Mouse (Mus musculus) urinary bladder, postnatal 4 days (tissue): ENCODE measurements around the gene Tanc1.

Experiments
- DNase-seq, 2 experiments: peaks; one replicate each; pipeline ENCODE4 v3.0.0; 2021 to 2022; ENCODE audit warnings: low spot score in 2 of 2

Gene Tanc1

GRCm38 (mm10) chr2:59681181-59681580 lies 69.3 kb downstream of the Tanc1 start:
- no peak for DNase-seq

DNA sequence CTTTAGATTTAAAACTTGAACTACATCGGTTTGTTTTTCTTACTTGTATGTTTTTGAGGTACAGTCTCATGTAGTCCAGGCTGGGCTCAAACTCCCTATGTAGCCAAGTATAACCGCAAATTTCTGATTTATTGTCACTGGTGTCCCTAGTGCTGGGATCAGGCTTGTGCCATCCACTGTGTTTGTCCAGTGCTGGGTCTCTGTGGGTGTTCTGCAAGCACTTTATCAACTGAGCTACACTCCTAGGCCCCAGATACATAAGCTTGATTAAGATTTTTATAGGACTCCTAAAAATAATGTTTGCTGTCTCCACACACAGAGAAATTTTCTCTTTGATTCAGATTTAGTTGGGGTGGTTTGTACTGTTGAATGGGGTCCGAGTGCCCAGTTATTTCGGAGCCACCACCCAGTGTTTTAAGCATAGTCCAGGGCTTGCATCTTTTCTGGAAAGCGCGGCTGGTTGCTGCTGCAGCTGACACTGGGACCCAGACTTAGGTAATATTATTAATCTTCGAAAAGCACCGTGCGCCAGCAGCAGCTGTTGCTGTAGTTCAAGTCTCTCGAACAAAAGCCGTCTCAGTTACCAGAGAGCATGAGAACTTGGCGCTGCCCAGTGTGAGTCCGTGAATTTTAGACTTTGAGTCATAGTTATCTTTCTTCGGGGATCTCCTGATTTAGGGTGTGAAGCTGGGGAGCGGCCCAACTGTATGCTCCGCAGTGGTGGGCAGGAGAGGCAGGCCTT lies 73.2 kb downstream of the Tanc1 start:
- DNase-seq = no peak

DNA sequence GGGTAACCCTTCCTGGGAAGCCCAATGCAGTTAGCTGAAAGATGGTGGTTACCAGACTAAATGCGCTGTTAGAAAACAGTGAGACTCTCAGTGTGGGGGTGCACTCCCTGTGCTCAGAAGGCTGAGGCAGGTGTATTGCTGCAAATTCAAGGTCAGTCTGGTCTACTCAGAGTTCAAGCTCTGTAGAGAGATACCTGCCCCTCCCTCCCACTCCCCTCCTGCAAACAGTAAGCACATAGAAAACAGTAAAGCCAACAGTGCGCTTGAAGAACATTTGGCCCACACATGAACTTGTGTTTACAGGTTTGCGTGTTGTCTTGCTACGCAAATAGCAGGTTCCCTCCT lies 73.7 kb downstream of the Tanc1 start:
- DNase-seq = no peak

- no peak for DNase-seq
Measured at GRCm38 (mm10) chr2:59688261-59689104, 76.6 kb downstream of the Tanc1 start.

- no peak for DNase-seq
Measured at GRCm38 (mm10) chr2:59691112-59691511, 79.3 kb downstream of the Tanc1 start.

DNA sequence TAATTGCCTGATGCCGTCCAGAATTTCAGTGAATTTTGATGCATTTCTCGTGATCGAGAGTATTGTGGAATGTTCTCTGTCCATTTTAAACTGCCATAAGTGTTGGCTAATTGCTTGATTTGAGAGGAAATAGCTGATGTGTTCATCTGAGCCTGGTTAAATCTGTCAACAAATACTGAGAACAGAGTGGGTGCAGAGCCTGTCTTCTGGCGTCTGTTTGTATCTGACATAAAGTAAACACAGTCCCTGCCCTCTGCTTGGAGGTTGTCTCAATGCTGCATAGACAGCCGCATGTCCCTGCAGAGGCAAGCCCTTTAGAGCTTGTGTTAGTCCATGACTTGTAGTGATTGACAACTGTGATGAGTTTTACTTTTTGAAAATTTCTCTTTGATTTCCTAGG lies 81.6 kb downstream of the Tanc1 start:
- DNase-seq = no peak

- no peak for DNase-seq
Measured at GRCm38 (mm10) chr2:59697123-59697522, 85.3 kb downstream of the Tanc1 start.

GRCm38 (mm10) chr2:59697722-59698634 lies 86.1 kb downstream of the Tanc1 start:
- DNase-seq = no peak

- DNase-seq = no peak
Measured at GRCm38 (mm10) chr2:59698635-59699300, 86.9 kb downstream of the Tanc1 start.

- DNase-seq = no peak
Measured at GRCm38 (mm10) chr2:59699893-59700292, 88.1 kb downstream of the Tanc1 start.

DNA sequence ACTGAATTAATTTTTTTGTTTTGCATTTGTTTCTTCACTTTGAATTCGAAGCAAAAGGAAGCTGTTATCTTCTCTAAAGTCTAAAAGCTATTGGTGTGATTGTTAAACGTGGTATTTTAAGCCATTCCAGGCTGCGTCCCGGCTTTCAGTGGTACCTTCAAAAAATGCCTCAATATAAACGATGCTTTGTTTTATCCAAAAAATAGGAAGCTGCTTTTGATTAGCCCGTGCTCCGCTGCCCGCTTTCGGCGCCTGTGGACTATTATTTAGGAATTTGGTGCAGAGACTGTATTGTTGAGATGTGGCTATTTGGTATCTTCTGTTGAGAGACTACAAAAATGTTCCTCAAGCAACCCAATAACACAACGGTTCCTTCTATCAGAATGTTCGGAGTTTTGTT lies 93.4 kb downstream of the Tanc1 start:
- DNase-seq = no peak

GRCm38 (mm10) chr2:59706806-59707205 lies 95.0 kb downstream of the Tanc1 start:
- DNase-seq = no peak

- DNase-seq = no peak
Measured at GRCm38 (mm10) chr2:59707922-59708706, 96.3 kb downstream of the Tanc1 start.

DNA sequence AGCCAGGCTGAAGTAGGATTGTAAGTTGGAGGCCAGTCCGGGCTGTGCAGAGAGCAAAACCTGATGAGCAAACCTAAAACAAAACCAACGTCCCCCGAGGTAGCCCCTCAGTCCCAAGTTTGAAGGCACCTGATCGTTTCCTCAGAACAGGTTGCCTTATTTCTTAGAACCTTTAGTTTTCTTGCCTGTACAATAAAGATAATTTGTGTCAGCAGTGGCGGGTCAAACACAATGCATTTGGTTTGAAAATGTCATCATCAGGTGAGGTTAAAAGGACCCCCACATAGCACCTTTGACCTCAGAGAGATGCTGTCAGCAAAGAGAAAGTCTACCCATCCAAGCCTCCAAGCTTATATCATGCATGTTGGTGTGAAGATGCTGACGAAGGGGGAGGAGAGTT lies 98.9 kb downstream of the Tanc1 start:
- no peak for DNase-seq

DNA sequence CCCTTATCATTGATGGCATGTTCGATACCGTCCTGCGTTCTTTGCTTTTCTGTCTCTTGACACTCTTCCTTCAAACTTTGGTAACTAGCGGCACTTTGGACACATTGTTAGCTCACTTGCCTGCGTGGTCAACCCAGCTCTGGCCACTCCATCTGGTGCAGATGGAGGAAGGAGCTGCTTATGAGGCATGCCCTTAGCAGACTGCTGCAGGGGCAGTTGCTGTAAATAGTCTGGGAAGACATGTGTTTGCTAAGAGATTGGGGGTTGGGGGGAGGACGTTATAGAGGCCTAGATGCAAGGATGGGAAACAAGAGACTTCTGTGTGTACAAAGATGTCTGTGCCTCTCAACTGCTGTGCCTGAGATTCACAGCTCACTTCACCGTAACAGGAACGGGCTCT lies 100.2 kb downstream of the Tanc1 start:
- no peak for DNase-seq

GRCm38 (mm10) chr2:59712484-59712883 lies 100.6 kb downstream of the Tanc1 start:
- DNase-seq = no peak

DNA sequence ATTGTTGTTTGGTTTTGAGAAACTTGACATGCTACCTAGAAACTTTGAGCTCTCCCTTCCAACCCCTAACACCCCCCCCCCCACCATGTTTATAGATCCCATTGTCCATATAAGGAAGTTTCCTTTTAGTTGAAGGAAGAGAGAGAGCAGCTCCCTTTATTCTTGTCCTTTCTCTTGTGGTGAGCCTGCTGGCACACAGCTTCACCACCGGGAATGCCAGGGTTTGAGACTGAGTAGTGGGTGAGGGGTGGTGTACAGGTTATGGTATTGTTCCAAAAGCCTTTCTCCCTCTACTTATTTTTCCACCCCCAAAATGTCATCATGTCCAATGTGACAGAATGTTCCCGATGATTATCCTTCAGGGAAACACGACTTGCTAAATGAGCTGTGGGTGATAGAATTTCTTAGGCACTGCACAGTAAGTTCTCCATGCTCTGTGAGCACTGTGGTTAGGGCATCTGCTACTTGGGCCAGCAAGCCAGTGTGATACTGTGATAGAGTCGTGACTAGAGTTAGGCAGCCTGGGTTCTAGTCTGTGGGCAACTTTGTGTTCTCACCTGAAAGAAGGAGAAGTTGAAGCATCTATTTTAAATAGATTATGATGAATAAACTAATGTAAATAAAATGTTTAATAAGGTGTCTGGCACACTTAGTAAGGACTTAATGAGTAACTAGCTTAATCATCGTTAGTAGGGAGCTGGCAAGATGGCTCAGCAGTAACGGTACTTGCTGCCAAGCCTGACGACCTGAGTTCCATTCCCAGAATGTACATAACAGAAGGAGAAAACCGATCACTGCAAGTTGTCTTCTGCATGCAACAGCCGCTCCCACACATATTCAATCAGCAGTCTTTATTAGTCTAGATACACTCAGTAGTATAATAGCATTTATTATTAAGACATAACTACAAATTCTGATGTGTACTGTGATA lies 102.0 kb downstream of the Tanc1 start:
- no peak for DNase-seq

DNA sequence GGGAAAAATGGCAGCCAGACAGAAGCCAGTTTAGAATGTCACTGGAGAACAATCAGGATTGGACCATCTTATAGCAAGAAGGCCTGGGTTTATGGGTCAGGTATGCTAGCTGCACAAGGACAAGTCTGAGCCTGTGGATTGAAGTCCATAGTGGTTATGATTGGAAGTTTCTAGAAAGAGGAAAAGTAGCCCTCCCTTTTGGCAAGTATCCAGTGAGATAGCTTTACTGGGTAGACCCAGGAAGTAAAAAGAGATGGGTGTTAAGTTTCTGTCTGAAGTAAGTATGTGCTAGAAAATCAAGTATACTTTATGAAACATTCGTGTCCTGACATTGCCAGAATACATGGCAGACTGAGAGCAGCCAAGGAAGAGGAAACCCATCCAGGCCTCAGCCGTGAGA lies 103.2 kb downstream of the Tanc1 start:
- no peak for DNase-seq

GRCm38 (mm10) chr2:59716461-59716860 lies 104.6 kb downstream of the Tanc1 start:
- DNase-seq = no peak
